Mouse (Mus musculus): ENCODE results near the gene Sec14l3. TPM values are rescaled to one million over a fixed set of nuclear protein-coding genes. Genes with fewer than 3 reads are reported as not detected.

Gene Sec14l3
- total and polyA plus RNA-seq, 3 experiments: not detected

- peaks cover 3 to 26% of the 10 kb centered on the region in 2 experiments; a peak in 3 of 4 replicates for H3K36me3 ChIP-seq (ENCODE audit: control insufficient read depth in 1 of 2, insufficient read depth in 2 of 2, low read length in 2 of 2)
Measured at GRCm38 (mm10) chr11:4112033-4112432, 47.4 kb downstream of the Sec14l3 start.

GRCm38 (mm10) chr11:4112861-4113260, 48.2 kb downstream of the Sec14l3 start:
- TF ChIP-seq SIN3A (IDR thresholded peaks at IDR 0.05; ENCODE audit: low read length): no peak
- Histone ChIP-seq H3K27ac (ENCODE audit: control insufficient read depth, low read depth, low read length) (no peak overlapping the region), H3K9me3 (replicated peaks; ENCODE audit: insufficient read depth, low read length) (no peaks in the 10 kb centered on the region), H3K36me3 (ENCODE audit: control insufficient read depth in 1 of 2, insufficient read depth in 2 of 2, low read length in 2 of 2) (peaks cover 3 to 33% of the 10 kb centered on the region in 2 experiments; a peak in 3 of 4 replicates), H3K4me3 (ENCODE audit: control insufficient read depth in 1 of 2, insufficient read depth in 1 of 2, low read depth in 2 of 2, low read length in 2 of 2) (no peak overlapping the region), H3K79me2 (ENCODE audit: control insufficient read depth, insufficient read depth, low read length, poor library complexity) (no peaks in the 10 kb centered on the region), H3K27me3 (ENCODE audit: control insufficient read depth in 1 of 2, insufficient read depth in 2 of 2, low read length in 2 of 2) (no peaks in the 10 kb centered on the region), H3K9ac (ENCODE audit: control insufficient read depth, low read depth, low read length, poor library complexity, severe bottlenecking) (no peak overlapping the region), H3K4me1 (ENCODE audit: control insufficient read depth in 1 of 2, insufficient read depth in 2 of 2, low read length in 2 of 2) (peaks cover 29 to 44% of the 10 kb centered on the region in 2 experiments)
- DNase-seq (ENCODE audit: low read depth, low spot score): no peak

More at GRCm38 (mm10) chr11:4112033-4112432, 47.4 kb downstream of the Sec14l3 start:
- no peak for DNase-seq (ENCODE audit: low read depth, low spot score)
- TF ChIP-seq NRF1 (IDR thresholded peaks at IDR 0.05; ENCODE audit: insufficient read depth, low read depth, low read length, poor library complexity, severe bottlenecking) (no peak), ELF1 (IDR thresholded peaks at IDR 0.05; ENCODE audit: low read depth, low read length) (no peak), POLR2A (IDR thresholded peaks at IDR 0.05; ENCODE audit: control insufficient read depth in 1 of 2, insufficient read depth in 1 of 2, low read depth in 1 of 2, low read length in 2 of 2, poor library complexity in 1 of 2) (no peak), TBP (IDR thresholded peaks at IDR 0.05; ENCODE audit: low read depth, low read length) (no peak)
- no peaks in the 10 kb centered on the region for H3K79me2 ChIP-seq (ENCODE audit: control insufficient read depth, insufficient read depth, low read length, poor library complexity)
- H3K4me3 ChIP-seq (ENCODE audit: control insufficient read depth in 1 of 2, insufficient read depth in 1 of 2, low read depth in 2 of 2, low read length in 2 of 2): no peak overlapping the region
- peaks cover 26 to 36% of the 10 kb centered on the region in 2 experiments for H3K4me1 ChIP-seq (ENCODE audit: control insufficient read depth in 1 of 2, insufficient read depth in 2 of 2, low read length in 2 of 2)
- no peak overlapping the region for H3K27ac ChIP-seq (ENCODE audit: control insufficient read depth, low read depth, low read length)
- H3K9me3 ChIP-seq (replicated peaks; ENCODE audit: insufficient read depth, low read length): no peaks in the 10 kb centered on the region
- H3K9ac ChIP-seq (ENCODE audit: control insufficient read depth, low read depth, low read length, poor library complexity, severe bottlenecking): no peak overlapping the region
- no peaks in the 10 kb centered on the region for H3K27me3 ChIP-seq (ENCODE audit: control insufficient read depth in 1 of 2, insufficient read depth in 2 of 2, low read length in 2 of 2)

GRCm38 (mm10) chr11:4113496-4113895, 48.9 kb downstream of the Sec14l3 start:
- Histone ChIP-seq H3K27me3 (ENCODE audit: control insufficient read depth in 1 of 2, insufficient read depth in 2 of 2, low read length in 2 of 2) (no peaks in the 10 kb centered on the region), H3K36me3 (ENCODE audit: control insufficient read depth in 1 of 2, insufficient read depth in 2 of 2, low read length in 2 of 2) (peaks cover 3 to 33% of the 10 kb centered on the region in 2 experiments; a peak in 3 of 4 replicates), H3K9ac (ENCODE audit: control insufficient read depth, low read depth, low read length, poor library complexity, severe bottlenecking) (no peak overlapping the region), H3K4me1 (ENCODE audit: control insufficient read depth in 1 of 2, insufficient read depth in 2 of 2, low read length in 2 of 2) (peaks cover 33 to 45% of the 10 kb centered on the region in 2 experiments), H3K27ac (ENCODE audit: control insufficient read depth, low read depth, low read length) (no peak overlapping the region), H3K79me2 (ENCODE audit: control insufficient read depth, insufficient read depth, low read length, poor library complexity) (no peaks in the 10 kb centered on the region), H3K4me3 (ENCODE audit: control insufficient read depth in 1 of 2, insufficient read depth in 1 of 2, low read depth in 2 of 2, low read length in 2 of 2) (no peak overlapping the region), H3K9me3 (replicated peaks; ENCODE audit: insufficient read depth, low read length) (no peaks in the 10 kb centered on the region)
- DNase-seq (ENCODE audit: low read depth, low spot score): no peak
- TF ChIP-seq CTCF (IDR thresholded peaks at IDR 0.05 in 2 of 3, conservative IDR thresholded peaks at IDR 0.05 in 1 of 3; ENCODE audit: control insufficient read depth in 1 of 3, insufficient read depth in 1 of 3, low read depth in 2 of 3, low read length in 3 of 3, poor library complexity in 1 of 3, severe bottlenecking in 1 of 3) (no peak), ETS1 (IDR thresholded peaks at IDR 0.05; ENCODE audit: low read depth, low read length) (no peak), NRF1 (IDR thresholded peaks at IDR 0.05; ENCODE audit: insufficient read depth, low read depth, low read length, poor library complexity, severe bottlenecking) (no peak), MYC (IDR thresholded peaks at IDR 0.05; ENCODE audit: low read depth, low read length) (no peak), MAX (IDR thresholded peaks at IDR 0.05; ENCODE audit: low read length) (0 out of 2 replicates have a peak, but pooled peaks have one; percentile 11), UBTF (IDR thresholded peaks at IDR 0.05; ENCODE audit: borderline replicate concordance, insufficient read depth, low read depth, low read length) (no peak), ZKSCAN1 (IDR thresholded peaks at IDR 0.05; ENCODE audit: low read depth, low read length) (no peak), ZMIZ1 (IDR thresholded peaks at IDR 0.05; ENCODE audit: low read depth, low read length) (no peak), TBP (IDR thresholded peaks at IDR 0.05; ENCODE audit: low read depth, low read length) (peak; percentile 65), RCOR1 (IDR thresholded peaks at IDR 0.05; ENCODE audit: low read depth, low read length) (no peak), MXI1 (IDR thresholded peaks at IDR 0.05; ENCODE audit: low read depth, low read length) (no peak), HCFC1 (IDR thresholded peaks at IDR 0.05; ENCODE audit: low read depth, low read length) (no peak)
